Mouse (Mus musculus) ES-E14 (cell line): ENCODE data around the gene Zfp771. TPM values are rescaled to one million over a fixed set of nuclear protein-coding genes. Genes with fewer than 3 reads are reported as not detected.

Experiments used
- DNase-seq: peaks from one replicate; pipeline ENCODE4 v3.0.0-alpha.2; 2013; ENCODE audit warnings: low read depth, low spot score
- H3K27ac ChIP-seq: 2 replicates; pipeline ENCODE4 v1.5.1; 2012; ENCODE audit warnings: low read depth, mild to moderate bottlenecking, low read length, moderate library complexity, mixed read lengths; ENCODE audit not compliant: poor library complexity, insufficient read depth, severe bottlenecking
- H3K36me3 ChIP-seq: 2 replicates; pipeline ENCODE4 v1.6.1; 2012; ENCODE audit warnings: mild to moderate bottlenecking, low read length, moderate library complexity, mixed read lengths; ENCODE audit not compliant: control insufficient read depth, poor library complexity, insufficient read depth, severe bottlenecking
- H3K4me1 ChIP-seq, 2 experiments: fragments of 150-350 bp in 1 of 2; sonication (generic) in 1 of 2; 2 replicates each; pipeline ENCODE4 v1.6.1; 2012; ENCODE audit warnings: low read length in 2 of 2, mild to moderate bottlenecking in 1 of 2, mixed read lengths in 1 of 2; ENCODE audit not compliant: control insufficient read depth in 2 of 2, insufficient read depth in 2 of 2, poor library complexity in 1 of 2
- H3K4me3 ChIP-seq, 2 experiments: fragments of 150-350 bp in 1 of 2; sonication (generic) in 1 of 2; 2 replicates each; pipeline ENCODE4 v1.5.1; 2012; ENCODE audit warnings: low read length in 2 of 2, low read depth in 1 of 2, mild to moderate bottlenecking in 1 of 2, mixed read lengths in 1 of 2; ENCODE audit not compliant: insufficient read depth in 1 of 2, poor library complexity in 1 of 2, severe bottlenecking in 1 of 2
- H3K9ac ChIP-seq: 2 replicates; pipeline ENCODE4 v1.6.1; 2012; ENCODE audit warnings: low read depth, mild to moderate bottlenecking, low read length, mixed read lengths; ENCODE audit not compliant: poor library complexity, insufficient read depth, severe bottlenecking
- H3K9me3 ChIP-seq: fragments of 150-350 bp; sonication (generic); 2 replicates; pipeline ENCODE4 v1.6.1; 2012; ENCODE audit warnings: low read depth, mild to moderate bottlenecking, low read length; ENCODE audit not compliant: control insufficient read depth, insufficient read depth
- CHD2 ChIP-seq: IDR thresholded peaks from 2 replicates; pipeline ENCODE4 v1.6.1; 2014; ENCODE audit warnings: mild to moderate bottlenecking, low read depth, low read length, inconsistent platforms
- HCFC1 ChIP-seq: IDR thresholded peaks from 2 replicates; pipeline ENCODE4 v1.6.1; 2012; ENCODE audit warnings: low read length, inconsistent platforms, borderline replicate concordance; ENCODE audit not compliant: insufficient read depth
- MAFK ChIP-seq: IDR thresholded peaks from 2 replicates; pipeline ENCODE4 v1.6.1; 2014; ENCODE audit warnings: mild to moderate bottlenecking, low read depth, low read length, inconsistent platforms; ENCODE audit not compliant: insufficient read depth
- ZC3H11A ChIP-seq: IDR thresholded peaks from 2 replicates; pipeline ENCODE4 v1.6.1; 2012; ENCODE audit warnings: low read depth, mild to moderate bottlenecking, inconsistent platforms, low read length, borderline replicate concordance
- ZNF384 ChIP-seq: IDR thresholded peaks from 2 replicates; pipeline ENCODE4 v1.6.1; 2012; ENCODE audit warnings: low read depth, low read length, inconsistent platforms
- in situ Hi-C, 2 experiments: fragments of 600-800 bp; cut with MboI; formaldehyde crosslinking; loops; one replicate each; pipeline ENCODE4 v1.15.1; 2025; ENCODE audit warnings: low sequenced_read_pairs in 2 of 2, inconsistent platforms in 1 of 2; ENCODE audit not compliant: unreplicated experiment in 2 of 2
- total RNA-seq: library from RNA; depleted of rRNA; stranded (reverse); fragments of 300-350 nt; gene quantifications from 2 replicates; pipeline ENCODE4 v1.2.3, GENCODE M21; 2012; rRNA removed

The Zfp771 gene
- total RNA-seq: 18.7 and 21.6 TPM in 2 replicates

DNA sequence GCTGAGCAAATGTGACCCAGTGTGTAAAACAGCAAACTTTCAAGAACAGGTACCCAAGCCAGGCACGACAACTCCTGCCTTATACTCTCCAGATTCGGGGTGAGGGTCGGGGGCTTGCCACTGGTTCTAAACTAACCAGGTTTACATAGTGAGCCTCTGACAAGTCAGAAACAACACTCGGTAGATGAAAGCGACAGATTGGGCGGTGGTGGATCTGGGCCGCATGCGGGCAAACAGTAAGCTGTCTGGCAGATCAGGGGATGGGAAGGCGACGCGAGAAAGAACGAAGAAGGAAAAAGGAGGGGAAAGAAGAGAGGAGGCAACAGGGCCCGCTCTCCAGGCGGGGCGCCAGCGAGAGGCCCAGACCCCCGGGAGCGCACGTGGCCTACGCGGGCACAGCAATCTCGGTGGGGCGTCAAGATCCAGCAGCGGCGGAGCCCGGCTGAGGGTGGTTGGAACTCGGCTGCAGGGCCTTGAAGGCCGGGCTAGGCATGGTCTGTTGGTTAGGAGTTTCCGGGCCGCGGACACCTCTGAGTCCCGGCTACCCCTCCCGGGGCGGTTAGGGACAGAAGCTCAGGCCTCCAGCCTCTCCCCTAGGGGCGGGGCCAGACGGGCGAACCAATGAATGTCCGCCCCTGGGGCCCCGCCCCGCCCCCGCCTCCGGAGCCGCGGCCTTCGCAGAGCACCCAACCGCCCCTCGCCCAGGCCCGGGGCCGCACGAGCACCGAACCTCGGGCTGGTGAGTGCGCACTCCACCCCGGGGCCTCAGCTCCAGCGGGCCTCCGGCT is at the start of gene Zfp771:
Gene Zfp771, plus strand, starts transcription at position 405 of the 788 bp plus-strand sequence.
- in situ Hi-C loops: no loop called here
- Histone ChIP-seq H3K9me3 (peaks cover 4% of the 10 kb centered on the region; the same call in 1 of the 2 replicates), H3K36me3 (peaks cover 6% of the 10 kb centered on the region; the same call in 1 of the 2 replicates), H3K9ac (peak within 1 kb of the TSS; percentile 95), H3K4me1 (peaks cover 0 to 5% of the 10 kb centered on the region in 2 experiments; a peak in 1 of 4 replicates), H3K27ac (peak within 1 kb of the TSS; percentile 86), H3K4me3 (peak within 1 kb of the TSS; percentile 90 to 96)
- peak; percentile 91 for DNase-seq
- TF ChIP-seq ZNF384 (no peak), HCFC1 (0 out of 2 replicates have a peak, but pooled peaks have one; percentile 21)

GRCm38 (mm10) chr7:127194633-127195029 is 49.4 kb upstream of the Zfp771 start:
- Histone ChIP-seq H3K9ac (peak overlapping the region; percentile 92), H3K4me3 (peak overlapping the region; percentile 87 to 89), H3K9me3 (no peaks in the 10 kb centered on the region), H3K36me3 (peaks cover 61% of the 10 kb centered on the region), H3K4me1 (peaks cover 4 to 19% of the 10 kb centered on the region in 2 experiments; a peak in 3 of 4 replicates), H3K27ac (peak overlapping the region; percentile 93; the same call in 1 of the 2 replicates)
- TF ChIP-seq HCFC1 (no peak), MAFK (no peak), CHD2 (no peak), ZNF384 (no peak), ZC3H11A (no peak)
- in situ Hi-C loops: no loop called here
- no peak for DNase-seq

DNA sequence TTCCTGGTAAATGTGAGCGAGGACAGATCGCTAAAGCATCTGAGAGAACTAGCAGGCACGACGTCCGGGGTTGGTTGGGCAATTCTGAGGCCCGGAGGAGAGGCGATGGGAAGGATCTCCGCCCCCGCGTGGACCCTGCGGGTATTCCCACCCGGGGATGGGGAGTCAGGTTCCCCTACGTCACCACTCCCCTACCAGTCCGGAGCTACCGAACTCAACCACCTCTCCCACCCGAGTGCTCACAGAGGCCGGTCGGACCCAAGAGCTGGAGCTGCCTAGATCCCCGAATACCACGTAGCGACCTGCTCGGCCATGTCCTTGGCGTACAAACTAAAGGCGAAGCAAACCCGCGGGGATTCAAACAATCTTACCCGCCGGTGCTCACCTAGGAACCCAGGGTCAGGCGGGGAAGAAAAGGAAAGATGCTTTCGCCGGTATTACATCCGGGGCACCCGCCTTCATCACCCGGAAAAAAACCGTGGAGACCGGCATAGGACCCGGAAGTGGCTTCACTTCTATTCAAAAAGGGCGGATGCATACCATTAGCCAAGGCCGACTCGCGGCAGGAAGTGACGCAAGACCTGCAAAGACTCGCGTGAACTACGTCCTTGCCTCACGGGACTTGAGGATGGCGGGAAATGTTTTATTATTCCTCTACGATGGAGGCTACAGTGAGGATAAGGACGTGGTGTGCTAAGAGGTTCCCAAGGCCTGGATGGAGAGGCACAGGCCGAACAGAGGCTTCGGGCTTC is 48.4 kb upstream of the Zfp771 start, which contains the start of gene Cd2bp2:
Gene Cd2bp2, minus strand, starts transcription at position 507 of the 752 bp plus-strand sequence.
- DNase-seq: peak; percentile 92
- Histone ChIP-seq H3K9me3 (no peaks in the 10 kb centered on the region), H3K36me3 (peaks cover 69% of the 10 kb centered on the region), H3K4me3 (peak within 1 kb of the TSS; percentile 87 to 89), H3K9ac (peak within 1 kb of the TSS; percentile 97), H3K4me1 (peaks cover 4 to 22% of the 10 kb centered on the region in 2 experiments; a peak in 3 of 4 replicates), H3K27ac (peak within 1 kb of the TSS; percentile 96)
- TF ChIP-seq CHD2 (peak; percentile 93), ZC3H11A (0 out of 2 replicates have a peak, but pooled peaks have one; percentile 19), HCFC1 (peak; percentile 86), MAFK (no peak), ZNF384 (no peak; the same call in 1 of the 2 replicates)
- in situ Hi-C loops: no loop called here

GRCm38 (mm10) chr7:127196484-127196883 is 47.6 kb upstream of the Zfp771 start:
- no peaks in the 10 kb centered on the region for H3K9me3 ChIP-seq
- H3K4me1 ChIP-seq: peaks cover 4 to 22% of the 10 kb centered on the region in 2 experiments; a peak in 3 of 4 replicates
- DNase-seq: no peak
- peak overlapping the region; percentile 87 to 89 for H3K4me3 ChIP-seq
- TF ChIP-seq MAFK: no peak
- no peak for TF ChIP-seq ZC3H11A
- TF ChIP-seq HCFC1: no peak
- peaks cover 72% of the 10 kb centered on the region for H3K36me3 ChIP-seq
- in situ Hi-C loops: no loop called here
- peak overlapping the region; percentile 96 for H3K27ac ChIP-seq
- H3K9ac ChIP-seq: peak overlapping the region; percentile 97
